Mouse (Mus musculus): ENCODE measurements around the gene 4932438H23Rik.
A peak's percentile ranks its signal among the peaks of the same experiment; 100 is the strongest.

4932438H23Rik gene

DNA sequence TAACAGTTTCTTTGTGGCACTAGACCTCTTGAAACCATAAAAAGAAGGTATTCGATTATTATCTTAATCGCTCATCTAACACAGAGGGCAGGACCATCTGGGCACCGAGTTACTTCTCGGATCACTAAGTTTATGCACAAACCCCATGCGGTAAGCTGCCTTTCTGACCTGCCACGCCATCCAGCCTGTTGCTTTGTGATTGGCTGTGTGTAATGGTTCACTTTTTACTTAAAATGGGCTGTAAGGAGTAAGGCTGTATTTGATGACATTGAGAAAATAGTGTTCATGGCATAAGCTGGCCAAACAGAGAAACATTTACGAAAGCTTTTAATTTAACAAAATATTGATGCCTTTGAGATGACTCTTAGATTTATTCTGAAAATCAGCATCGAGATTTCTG, at the start of gene 4932438H23Rik:
Gene 4932438H23Rik (minus strand): TSS at position 101 of the 400 bp plus-strand sequence.
- DNase-seq: no peak

DNA sequence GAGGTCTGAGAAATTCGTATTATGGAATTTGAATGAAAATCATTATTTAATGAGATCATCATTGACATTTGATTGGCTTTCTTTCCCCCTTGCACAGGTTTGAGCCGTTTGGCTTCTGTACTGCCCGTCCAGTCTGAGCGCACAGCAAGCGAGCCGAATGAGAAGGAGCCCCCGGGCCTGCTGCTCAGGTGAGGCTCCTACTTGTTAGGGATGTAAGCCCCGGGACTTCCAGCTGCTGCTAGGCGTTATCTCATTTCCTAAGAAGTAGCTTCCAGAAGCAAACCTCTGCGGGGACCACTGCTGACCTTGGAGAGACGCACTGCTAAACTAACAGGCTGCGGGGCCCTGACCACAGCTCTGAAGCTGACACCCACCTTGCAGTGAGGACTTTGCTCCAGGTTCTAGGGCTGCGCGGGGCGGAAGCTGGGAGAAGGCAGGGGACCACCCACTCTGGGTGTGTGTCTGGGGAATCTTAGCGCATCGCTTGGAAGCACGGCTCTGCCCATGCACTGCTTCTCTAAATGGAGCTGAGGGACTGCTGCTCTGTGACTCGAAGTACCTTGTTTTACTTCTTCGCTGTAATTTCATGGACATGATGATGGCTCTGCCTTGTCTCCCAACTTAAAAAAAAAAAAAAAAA, 46.2 kb upstream of the 4932438H23Rik start:
- no peak for DNase-seq

DNA sequence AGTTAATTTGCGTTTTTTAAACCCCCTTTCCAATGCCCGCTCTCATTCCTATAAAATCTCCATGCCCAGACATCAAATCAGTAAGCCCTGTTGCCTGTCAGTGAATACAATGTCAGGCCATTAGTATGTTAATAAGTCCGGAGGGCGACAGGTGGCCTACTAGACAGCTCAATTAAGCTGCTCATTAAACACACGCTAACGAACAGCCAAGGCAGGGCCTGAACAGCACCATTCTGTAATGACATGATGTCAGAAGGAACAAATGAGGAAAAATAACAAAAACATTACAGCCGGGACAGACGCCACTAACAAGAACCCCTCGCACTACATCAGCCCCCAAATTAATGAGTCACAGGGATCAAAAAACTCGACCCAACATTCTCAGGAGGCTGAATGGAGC, 45.5 kb upstream of the 4932438H23Rik start:
- DNase-seq: no peak

GRCm38 (mm10) chr16:91140056-91140455, 45.1 kb upstream of the 4932438H23Rik start:
- DNase-seq: no peak

DNA sequence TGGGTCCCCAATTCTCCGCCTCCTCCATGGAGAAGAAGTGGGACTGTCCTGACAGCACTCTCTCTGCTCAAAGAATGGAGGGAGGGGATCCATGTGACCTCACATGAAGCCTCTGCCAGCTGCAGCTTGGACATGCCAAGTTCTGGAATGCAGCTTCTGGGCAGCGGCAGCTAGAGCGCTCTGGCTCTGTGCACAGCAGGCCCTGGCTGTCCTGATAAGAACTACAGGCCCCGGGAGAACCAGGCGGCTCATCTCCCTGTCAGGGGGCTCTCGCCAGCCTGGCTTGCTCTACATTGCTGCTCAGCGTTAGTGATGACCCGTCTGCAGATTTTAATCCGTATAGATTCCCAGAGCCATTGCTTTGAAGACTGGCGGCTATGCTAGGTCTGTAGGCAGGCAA, 44.6 kb upstream of the 4932438H23Rik start:
- DNase-seq: no peak

- DNase-seq: no peak
Measured at GRCm38 (mm10) chr16:91138736-91139135, 43.8 kb upstream of the 4932438H23Rik start.

GRCm38 (mm10) chr16:91138151-91138550, 43.2 kb upstream of the 4932438H23Rik start:
- DNase-seq: no peak

DNA sequence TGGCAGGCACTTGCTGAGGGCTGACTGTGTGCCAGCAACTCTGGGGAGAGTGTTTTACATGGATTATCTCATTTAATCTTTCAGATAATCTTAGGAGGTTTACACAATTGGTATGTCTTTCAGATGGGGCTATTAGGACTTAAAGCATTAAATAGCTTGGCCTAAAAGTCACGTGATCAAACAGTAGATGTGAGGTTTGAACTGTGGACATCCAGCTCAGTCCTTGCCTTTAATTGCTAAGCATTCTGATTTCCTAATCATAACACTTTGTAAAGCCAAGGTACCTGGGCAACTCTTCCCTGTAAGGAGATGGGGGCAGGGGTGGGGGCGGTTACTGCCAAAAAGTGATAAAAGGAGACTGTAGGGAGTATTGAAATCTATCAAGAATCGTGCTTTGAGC, 41.7 kb upstream of the 4932438H23Rik start:
- no peak for DNase-seq

DNA sequence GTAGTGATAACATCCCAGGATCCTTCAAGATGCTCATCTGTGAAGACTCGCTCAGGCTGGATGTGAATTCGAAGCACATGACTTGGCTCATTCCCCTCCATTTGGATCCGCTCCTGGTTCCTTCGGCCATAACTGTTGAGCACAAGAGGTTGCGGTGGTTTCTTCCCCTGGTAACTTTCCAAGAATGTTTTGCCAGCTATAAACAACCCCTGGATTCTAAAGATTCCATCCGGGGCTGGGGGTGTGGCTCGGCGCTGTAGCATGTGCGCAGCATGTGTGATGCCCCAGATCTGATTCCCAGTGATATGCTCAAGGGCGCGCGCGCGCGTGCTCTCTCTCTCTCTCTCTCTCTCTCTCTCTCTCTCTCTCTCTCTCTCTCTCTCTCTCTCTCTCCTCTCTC, 35.0 kb upstream of the 4932438H23Rik start:
- DNase-seq: no peak

GRCm38 (mm10) chr16:91128431-91128830, 33.5 kb upstream of the 4932438H23Rik start:
- no peak for DNase-seq

- no peak for DNase-seq
Measured at GRCm38 (mm10) chr16:91126734-91127524, 32.0 kb upstream of the 4932438H23Rik start.

GRCm38 (mm10) chr16:91124256-91124655, 29.3 kb upstream of the 4932438H23Rik start:
- DNase-seq: no peak

- no peak for DNase-seq
Measured at GRCm38 (mm10) chr16:91123821-91124220, 28.9 kb upstream of the 4932438H23Rik start.

GRCm38 (mm10) chr16:91119879-91120278, 25.0 kb upstream of the 4932438H23Rik start:
- no peak for DNase-seq

GRCm38 (mm10) chr16:91116696-91117095, 21.8 kb upstream of the 4932438H23Rik start:
- no peak for DNase-seq

GRCm38 (mm10) chr16:91116006-91116405, 21.1 kb upstream of the 4932438H23Rik start:
- DNase-seq: no peak

GRCm38 (mm10) chr16:91110999-91111535, 16.1 kb upstream of the 4932438H23Rik start:
- DNase-seq: peak; percentile 27 to 46

- DNase-seq: no peak
Measured at GRCm38 (mm10) chr16:91107608-91108007, 12.7 kb upstream of the 4932438H23Rik start.

DNA sequence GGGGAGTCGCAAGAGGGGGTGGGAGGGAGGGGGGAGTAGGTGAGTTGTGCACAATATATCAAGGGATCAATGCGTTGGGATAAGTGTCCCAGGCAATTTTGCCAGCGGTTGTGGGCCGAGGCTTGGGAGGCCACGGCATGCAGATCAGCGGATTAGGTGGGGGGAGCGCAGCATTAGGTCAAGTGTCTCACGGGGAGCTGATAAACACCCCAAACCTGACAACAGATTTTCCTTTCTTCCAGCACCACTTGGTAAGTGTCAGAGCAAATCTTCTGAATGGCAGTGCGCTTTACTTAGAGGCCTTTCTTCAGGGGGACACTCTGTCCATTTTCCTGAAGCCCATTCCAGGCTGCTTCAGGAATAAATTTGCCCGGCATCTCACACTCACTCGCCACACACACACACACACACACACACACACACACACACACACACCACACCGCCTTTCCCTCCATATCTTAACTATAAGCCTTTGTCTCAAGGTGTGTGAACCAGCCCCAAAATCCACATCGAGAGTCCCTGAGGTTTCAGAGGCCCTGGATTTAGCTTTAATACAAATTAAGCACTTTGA, 10.6 kb upstream of the 4932438H23Rik start:
- DNase-seq: no peak

GRCm38 (mm10) chr16:91104821-91105480, 10.0 kb upstream of the 4932438H23Rik start:
- no peak for DNase-seq

- DNase-seq: peak; percentile 61 to 79
Measured at GRCm38 (mm10) chr16:91103386-91103785, 8.5 kb upstream of the 4932438H23Rik start.

- DNase-seq: no peak
Measured at GRCm38 (mm10) chr16:91100484-91100883, 5.6 kb upstream of the 4932438H23Rik start.

DNA sequence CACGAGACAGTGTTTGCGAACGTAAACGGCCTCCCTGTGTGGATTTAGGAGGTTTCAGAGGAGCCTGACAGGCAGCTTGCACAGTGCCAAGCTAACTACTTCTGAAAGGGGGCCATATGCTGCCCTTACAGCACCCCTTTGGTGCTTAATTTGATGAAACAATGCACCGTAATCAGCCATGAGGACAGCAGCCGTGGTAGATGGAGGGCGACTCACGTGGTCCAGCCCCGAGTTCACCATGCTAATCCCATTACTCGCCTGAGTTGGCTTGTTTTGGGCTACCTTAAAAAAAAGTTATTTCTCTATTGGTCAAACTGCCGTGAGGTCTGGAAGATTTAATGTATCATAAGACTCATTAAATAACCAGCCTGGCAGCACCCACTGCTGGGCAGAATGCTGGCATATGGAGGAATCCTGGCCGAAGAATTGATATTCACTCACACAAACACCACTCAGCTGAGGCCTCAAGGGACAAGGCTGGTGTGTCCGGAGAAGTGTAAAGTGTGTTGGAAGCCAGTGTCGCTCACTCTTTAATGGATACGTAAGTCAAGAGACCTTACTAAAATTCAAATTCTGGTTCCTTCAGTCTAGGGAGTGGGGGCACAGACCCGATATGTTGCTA, 4.6 kb upstream of the 4932438H23Rik start:
- DNase-seq: no peak
